Mouse (Mus musculus) right cerebral cortex, postnatal 14 days (tissue): ENCODE results near the gene Sbds.

Experiments used
- DNase-seq: peaks from one replicate; pipeline ENCODE4 v3.0.0; 2022

Sbds gene

GRCm38 (mm10) chr5:130197454-130197853 is 57.9 kb downstream of the Sbds start:
- no peak for DNase-seq

GRCm38 (mm10) chr5:130196307-130196706 is 59.0 kb downstream of the Sbds start:
- DNase-seq = no peak
